Mouse (Mus musculus) right cerebral cortex, postnatal 14 days (tissue): ENCODE measurements around the gene Ndufs2.

Experiments used
- DNase-seq: peaks from one replicate; pipeline ENCODE4 v3.0.0; 2022

The Ndufs2 gene

GRCm38 (mm10) chr1:171250680-171251593, at the start of gene Ndufs2:
Gene Ndufs2, minus strand, starts transcription at chr1:171251388.
- DNase-seq, result no peak

- DNase-seq, result no peak
Observed at GRCm38 (mm10) chr1:171298226-171298625, 47.0 kb upstream of the Ndufs2 start.

- DNase-seq, result no peak
Observed at GRCm38 (mm10) chr1:171295063-171295402, 43.8 kb upstream of the Ndufs2 start.

- DNase-seq, result peak; percentile 65
Observed at GRCm38 (mm10) chr1:171294298-171295062, 43.3 kb upstream of the Ndufs2 start, which contains the start of gene Ufc1. Gene Ufc1, minus strand, starts transcription at chr1:171295024.

GRCm38 (mm10) chr1:171293906-171294297, 42.7 kb upstream of the Ndufs2 start:
- no peak for DNase-seq

GRCm38 (mm10) chr1:171293351-171293750, 42.2 kb upstream of the Ndufs2 start:
- DNase-seq, result no peak

- no peak for DNase-seq
Observed at GRCm38 (mm10) chr1:171288328-171288727, 37.1 kb upstream of the Ndufs2 start.

- DNase-seq, result peak; percentile 94
Observed at GRCm38 (mm10) chr1:171287136-171288081, 36.2 kb upstream of the Ndufs2 start, which contains the start of gene Usp21. Gene Usp21, minus strand, starts transcription at chr1:171287991.

- DNase-seq, result no peak
Observed at GRCm38 (mm10) chr1:171286517-171286916, 35.3 kb upstream of the Ndufs2 start.

GRCm38 (mm10) chr1:171285096-171285892, 34.1 kb upstream of the Ndufs2 start:
- DNase-seq, result no peak

- no peak for DNase-seq
Observed at GRCm38 (mm10) chr1:171284491-171284890, 33.3 kb upstream of the Ndufs2 start.

GRCm38 (mm10) chr1:171283188-171284160, 32.3 kb upstream of the Ndufs2 start:
- no peak for DNase-seq

- DNase-seq, result no peak
Observed at GRCm38 (mm10) chr1:171282086-171282805, 31.1 kb upstream of the Ndufs2 start.

GRCm38 (mm10) chr1:171281528-171281923, 30.3 kb upstream of the Ndufs2 start:
- peak; percentile 78 for DNase-seq

- peak; percentile 79 for DNase-seq
Observed at GRCm38 (mm10) chr1:171280916-171281527, 29.8 kb upstream of the Ndufs2 start, which contains the start of gene Ppox. Gene Ppox, minus strand, starts transcription at chr1:171281186.

GRCm38 (mm10) chr1:171280250-171280915, 29.2 kb upstream of the Ndufs2 start:
- no peak for DNase-seq

GRCm38 (mm10) chr1:171279721-171280120, 28.5 kb upstream of the Ndufs2 start:
- no peak for DNase-seq

- DNase-seq, result no peak
Observed at GRCm38 (mm10) chr1:171279012-171279705, 28.0 kb upstream of the Ndufs2 start.
